Mouse (Mus musculus) macrophage (primary cell): Measurements from ENCODE around the gene Rpia. TPM values are rescaled to one million over a fixed set of nuclear protein-coding genes. Genes with fewer than 3 reads are reported as not detected.

Experiments used
- H3K27ac ChIP-seq: fragments of 350-480 bp; formaldehyde crosslinking; 2 replicates; pipeline ENCODE4 v1.9.0; 2021
- H3K36me3 ChIP-seq: fragments of 350-480 bp; formaldehyde crosslinking; 2 replicates; pipeline ENCODE4 v1.9.0; 2021; ENCODE audit errors: inconsistent target
- H3K4me3 ChIP-seq: fragments of 350-480 bp; formaldehyde crosslinking; 2 replicates; pipeline ENCODE4 v1.9.0; 2021; ENCODE audit errors: inconsistent target
- H3K79me2 ChIP-seq: fragments of 350-480 bp; formaldehyde crosslinking; 2 replicates; pipeline ENCODE4 v1.9.0; 2021; ENCODE audit errors: inconsistent target
- WGBS: methylation state at CpG from one replicate; pipeline ENCODE4 v1.1.7; 2026; ENCODE audit warnings: inconsistent platforms; ENCODE audit not compliant: missing documents; 5-methylcytosine and 5-hydroxymethylcytosine counted together
- polyA plus RNA-seq: library from polyadenylated mRNA; stranded (reverse); fragments of 250-400 nt; gene quantifications from 3 replicates; pipeline ENCODE4 v1.2.4, GENCODE M21; 2018; ENCODE audit warnings: inconsistent platforms

Rpia gene
- polyA plus RNA-seq, 1 experiment from 2014 or later = 8.3 TPM

DNA sequence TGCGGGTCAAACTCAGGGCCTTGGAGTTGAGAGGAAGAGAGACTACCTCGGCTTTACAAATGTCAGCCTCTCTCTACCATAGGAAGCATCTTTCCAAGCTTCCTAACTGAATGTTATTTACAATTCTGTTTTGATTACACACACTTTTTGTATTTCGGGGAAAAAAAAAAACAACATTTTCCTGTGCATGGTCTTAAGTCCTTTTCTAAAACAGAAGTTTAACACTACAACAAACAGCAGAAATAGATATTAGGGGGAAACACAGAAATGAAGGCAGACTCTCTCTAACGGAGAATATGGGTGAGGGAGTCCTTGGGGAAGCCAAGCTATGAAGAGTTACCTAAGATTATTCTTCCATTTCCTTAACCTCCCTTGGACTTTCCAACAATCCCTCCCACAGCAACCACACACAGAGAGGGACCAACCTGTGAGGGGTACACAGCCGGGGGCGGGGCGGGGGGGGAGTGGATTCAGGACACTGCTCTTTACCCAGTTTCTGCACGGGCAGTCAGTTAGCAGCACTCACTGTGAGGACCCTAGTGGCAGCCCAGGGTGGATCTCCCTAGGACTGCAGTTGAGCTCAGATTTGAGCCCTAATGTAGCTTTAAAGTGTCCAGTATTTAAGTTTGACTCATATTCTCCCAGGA lies 40.7 kb downstream of the Rpia start:
- H3K36me3 ChIP-seq = no peaks in the 10 kb centered on the region
- no peak overlapping the region for H3K27ac ChIP-seq

GRCm38 (mm10) chr6:70749750-70750149 lies 42.3 kb downstream of the Rpia start:
- Histone ChIP-seq H3K36me3 (no peaks in the 10 kb centered on the region), H3K4me3 (no peak overlapping the region), H3K79me2 (no peaks in the 10 kb centered on the region), H3K27ac (no peak overlapping the region)
- 92% methylated on average over 1 of the region's 1 CpGs for WGBS

More for the DNA sequence above, 40.7 kb downstream of the Rpia start:
- H3K79me2 ChIP-seq = no peaks in the 10 kb centered on the region
- H3K4me3 ChIP-seq = no peak overlapping the region
- WGBS = 84% methylated on average over 8 of the region's 8 CpGs

GRCm38 (mm10) chr6:70747702-70748101 lies 44.3 kb downstream of the Rpia start:
- Histone ChIP-seq H3K79me2 (no peaks in the 10 kb centered on the region), H3K36me3 (no peaks in the 10 kb centered on the region), H3K27ac (no peak overlapping the region), H3K4me3 (no peak overlapping the region)
- WGBS = 91% methylated on average over 5 of the region's 5 CpGs

DNA sequence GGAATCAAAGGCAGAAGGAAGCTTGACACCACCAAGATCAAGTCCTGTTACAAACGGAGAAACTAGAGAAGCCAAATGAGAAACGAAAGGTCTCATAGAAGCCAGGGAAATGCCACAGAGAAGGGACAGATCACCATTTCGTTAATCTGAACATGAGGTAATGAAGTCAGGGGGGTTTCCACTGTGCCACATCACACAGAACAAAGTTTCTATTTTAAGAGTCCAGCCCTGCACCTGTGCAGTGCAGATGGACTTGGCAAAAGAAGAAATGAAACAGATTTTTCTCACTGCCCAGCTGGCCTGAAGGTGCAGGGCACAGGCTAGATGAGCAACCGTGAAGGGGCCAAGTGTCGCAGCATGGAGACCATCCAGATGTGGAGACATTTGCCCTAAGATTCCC lies 48.1 kb downstream of the Rpia start:
- no peak overlapping the region for H3K4me3 ChIP-seq
- H3K79me2 ChIP-seq = no peaks in the 10 kb centered on the region
- no peaks in the 10 kb centered on the region for H3K36me3 ChIP-seq
- 72% methylated on average over 5 of the region's 5 CpGs for WGBS
- no peak overlapping the region for H3K27ac ChIP-seq

- H3K4me3 ChIP-seq = no peak overlapping the region
- H3K79me2 ChIP-seq = no peaks in the 10 kb centered on the region
- WGBS = 94% methylated on average over 4 of the region's 4 CpGs
- H3K27ac ChIP-seq = no peak overlapping the region
- no peaks in the 10 kb centered on the region for H3K36me3 ChIP-seq
Observed at GRCm38 (mm10) chr6:70742833-70743232, 49.2 kb downstream of the Rpia start.

GRCm38 (mm10) chr6:70740535-70740934 lies 51.5 kb downstream of the Rpia start:
- H3K79me2 ChIP-seq = no peaks in the 10 kb centered on the region
- H3K27ac ChIP-seq = no peak overlapping the region
- H3K36me3 ChIP-seq = no peaks in the 10 kb centered on the region
- H3K4me3 ChIP-seq = no peak overlapping the region

GRCm38 (mm10) chr6:70739456-70739855 lies 52.6 kb downstream of the Rpia start:
- Histone ChIP-seq H3K36me3 (no peaks in the 10 kb centered on the region), H3K4me3 (no peak overlapping the region), H3K27ac (no peak overlapping the region), H3K79me2 (no peaks in the 10 kb centered on the region)
- 50% methylated on average over 1 of the region's 1 CpGs for WGBS

GRCm38 (mm10) chr6:70735528-70735927 lies 56.5 kb downstream of the Rpia start:
- Histone ChIP-seq H3K36me3 (no peaks in the 10 kb centered on the region), H3K4me3 (no peak overlapping the region), H3K79me2 (no peaks in the 10 kb centered on the region), H3K27ac (no peak overlapping the region)
- WGBS = 41% methylated on average over 2 of the region's 2 CpGs

GRCm38 (mm10) chr6:70730828-70731227 lies 61.2 kb downstream of the Rpia start:
- no peak overlapping the region for H3K27ac ChIP-seq
- no peak overlapping the region for H3K4me3 ChIP-seq
- H3K79me2 ChIP-seq = no peaks in the 10 kb centered on the region

GRCm38 (mm10) chr6:70729125-70729524 lies 62.9 kb downstream of the Rpia start:
- H3K4me3 ChIP-seq = no peak overlapping the region
- no peaks in the 10 kb centered on the region for H3K79me2 ChIP-seq
- H3K27ac ChIP-seq = no peak overlapping the region
- no peaks in the 10 kb centered on the region for H3K36me3 ChIP-seq
- WGBS = 100% methylated on average over 1 of the region's 1 CpGs

More at GRCm38 (mm10) chr6:70730828-70731227, 61.2 kb downstream of the Rpia start:
- H3K36me3 ChIP-seq = no peaks in the 10 kb centered on the region

DNA sequence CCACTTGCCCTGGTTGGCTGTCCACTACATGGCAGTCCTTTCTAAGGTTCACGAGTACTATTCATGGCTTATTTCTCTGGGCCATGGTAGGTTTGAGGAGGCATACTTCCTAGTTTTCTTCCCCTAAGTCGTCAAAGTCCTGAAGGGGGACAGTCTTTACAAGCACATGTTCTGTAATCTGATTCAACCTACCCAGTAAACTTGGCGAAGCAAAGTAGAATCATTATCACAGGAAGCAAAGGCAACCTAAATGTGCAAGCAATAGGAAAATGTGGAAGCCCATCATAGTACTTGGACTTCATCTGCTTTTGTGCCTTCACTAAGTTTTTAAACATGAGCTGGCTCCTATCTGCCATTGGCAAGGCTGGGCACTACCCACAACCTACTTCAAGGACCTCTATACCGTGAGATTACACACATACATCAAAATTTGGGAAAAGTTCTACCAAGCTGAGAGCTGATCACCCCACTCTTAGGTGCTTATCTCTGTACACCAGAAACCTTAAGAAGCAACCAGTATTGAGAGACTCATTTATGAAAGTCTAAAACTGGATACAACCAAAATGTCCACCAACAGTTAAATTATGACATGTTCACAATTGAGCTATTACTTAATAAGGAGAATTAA lies 64.8 kb downstream of the Rpia start:
- H3K27ac ChIP-seq = no peak overlapping the region
- H3K4me3 ChIP-seq = no peak overlapping the region
- WGBS = 73% methylated on average over 4 of the region's 4 CpGs
- no peaks in the 10 kb centered on the region for H3K36me3 ChIP-seq
- no peaks in the 10 kb centered on the region for H3K79me2 ChIP-seq

GRCm38 (mm10) chr6:70725639-70726038 lies 66.4 kb downstream of the Rpia start:
- Histone ChIP-seq H3K79me2 (no peaks in the 10 kb centered on the region), H3K36me3 (no peaks in the 10 kb centered on the region), H3K27ac (no peak overlapping the region), H3K4me3 (no peak overlapping the region)
- WGBS = 29% methylated on average over 2 of the region's 2 CpGs

GRCm38 (mm10) chr6:70724722-70725121 lies 67.3 kb downstream of the Rpia start:
- Histone ChIP-seq H3K4me3 (no peak overlapping the region), H3K79me2 (no peaks in the 10 kb centered on the region), H3K27ac (no peak overlapping the region), H3K36me3 (no peaks in the 10 kb centered on the region)
- 93% methylated on average over 13 of the region's 13 CpGs for WGBS

GRCm38 (mm10) chr6:70722298-70722697 lies 69.7 kb downstream of the Rpia start:
- Histone ChIP-seq H3K4me3 (no peak overlapping the region), H3K27ac (no peak overlapping the region), H3K36me3 (no peaks in the 10 kb centered on the region), H3K79me2 (no peaks in the 10 kb centered on the region)
- WGBS = 95% methylated on average over 7 of the region's 7 CpGs

- Histone ChIP-seq H3K36me3 (no peaks in the 10 kb centered on the region), H3K27ac (no peak overlapping the region), H3K79me2 (no peaks in the 10 kb centered on the region), H3K4me3 (no peak overlapping the region)
- WGBS = 72% methylated on average over 2 of the region's 2 CpGs
Observed at GRCm38 (mm10) chr6:70718760-70719159, 73.3 kb downstream of the Rpia start.

DNA sequence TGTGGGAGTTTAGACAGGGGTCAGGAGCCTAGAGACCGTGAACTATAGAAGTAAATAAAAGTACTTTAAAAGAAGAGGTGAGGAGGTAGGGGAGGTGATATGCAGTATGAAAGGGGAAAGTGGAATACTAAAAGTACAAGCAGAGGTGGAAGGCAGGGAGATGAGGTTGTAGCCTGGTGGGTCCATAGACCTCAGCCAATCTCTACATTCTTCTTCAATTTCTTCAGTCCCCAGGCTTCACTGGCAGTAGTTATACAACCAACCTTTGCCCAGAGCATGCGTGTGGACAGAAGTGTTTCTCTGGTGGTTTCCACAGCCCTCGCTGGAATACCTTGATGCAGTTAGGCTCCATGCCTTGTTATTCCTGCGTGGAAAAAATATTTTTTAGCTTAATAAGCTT lies 73.9 kb downstream of the Rpia start:
- Histone ChIP-seq H3K27ac (no peak overlapping the region), H3K4me3 (no peak overlapping the region), H3K36me3 (no peaks in the 10 kb centered on the region), H3K79me2 (no peaks in the 10 kb centered on the region)
- WGBS = 95% methylated on average over 4 of the region's 4 CpGs
